Mouse (Mus musculus) heart, adult 2 months (tissue): ENCODE measurements around the gene Bscl2. TPM values are rescaled to one million over a fixed set of nuclear protein-coding genes. Genes with fewer than 3 reads are reported as not detected.
"Not testable (repeated sequence)": the region's sequence is repeated elsewhere in the genome, so short reads cannot be mapped to it uniquely, and the experiment has no call there.

Experiments
- DNase-seq, 2 experiments: peaks; one replicate each; pipeline ENCODE4 v3.0.0; 2021
- H3K27ac ChIP-seq: fragments of 200-600 bp; 2 replicates; pipeline ENCODE4 v1.8.1; 2022
- H3K27me3 ChIP-seq: fragments of 200-500 bp; 2 replicates; pipeline ENCODE4 v1.6.1; 2012; ENCODE audit warnings: mild to moderate bottlenecking, low read length, inconsistent platforms, mixed read lengths; ENCODE audit not compliant: control insufficient read depth, insufficient read depth
- H3K36me3 ChIP-seq: fragments of 200-500 bp; 2 replicates; pipeline ENCODE4 v1.6.1; 2012; ENCODE audit warnings: low read length, inconsistent platforms; ENCODE audit not compliant: control insufficient read depth, insufficient read depth
- H3K4me1 ChIP-seq: fragments of 200-500 bp; 2 replicates; pipeline ENCODE4 v1.6.1; 2011; ENCODE audit warnings: low read length; ENCODE audit not compliant: control insufficient read depth, insufficient read depth
- H3K4me3 ChIP-seq: fragments of 200-600 bp; 2 replicates; pipeline ENCODE4 v1.8.1; 2022
- H3K79me2 ChIP-seq: fragments of 200-500 bp; replicated peaks from 2 replicates; pipeline ENCODE4 v1.6.1; 2012; ENCODE audit warnings: mild to moderate bottlenecking, inconsistent platforms, low read length, moderate library complexity, mixed read lengths; ENCODE audit not compliant: control insufficient read depth, insufficient read depth
- H3K9ac ChIP-seq: fragments of 200-500 bp; 2 replicates; pipeline ENCODE4 v1.6.1; 2012; ENCODE audit warnings: low read depth, mild to moderate bottlenecking, control low read depth, inconsistent platforms, low read length, mixed read lengths
- CTCF ChIP-seq: fragments of 200-600 bp; IDR thresholded peaks from 2 replicates; pipeline ENCODE4 v1.8.1; 2022; ENCODE audit warnings: antibody characterized with exemption, mild to moderate bottlenecking, moderate library complexity
- EP300 ChIP-seq: fragments of 200-500 bp; IDR thresholded peaks from 2 replicates; pipeline ENCODE4 v1.6.1; 2011; ENCODE audit warnings: low read depth, low read length, control low read depth; ENCODE audit not compliant: insufficient read depth
- POLR2A ChIP-seq: fragments of 200-500 bp; IDR thresholded peaks from 2 replicates; pipeline ENCODE4 v1.6.1; 2011; ENCODE audit warnings: mild to moderate bottlenecking, low read depth, low read length, control low read depth; ENCODE audit not compliant: insufficient read depth
- WGBS: fragments of 180-500 bp; shearing (Covaris S2); methylation state at CpG from one replicate; pipeline ENCODE4 v1.1.7; 2018; 5-methylcytosine and 5-hydroxymethylcytosine counted together
- intact Hi-C: fragments of 180-260 bp; cut with DNase I; formaldehyde crosslinking; loops from one replicate; pipeline ENCODE4 v1.15.1; 2025
- microRNA-seq, 2 experiments: library from miRNA; unstranded; fragments of <30 nt; microRNA quantifications; one replicate each; pipeline ENCODE4 v1.2.0; 2021
- polyA plus RNA-seq: library from polyadenylated mRNA; depleted of rRNA; stranded (reverse); fragments of >200 nt; gene quantifications from 2 replicates; pipeline ENCODE4 v1.2.3, GENCODE M21; 2012; rRNA removed
- total RNA-seq, 2 experiments: library from RNA; stranded (reverse); gene quantifications; 2 replicates each; pipeline ENCODE4 v1.2.3; 2021

Bscl2 gene
- total and polyA plus RNA-seq, 3 experiments: 22.6 to 67.7 (median 23.5) TPM

DNA sequence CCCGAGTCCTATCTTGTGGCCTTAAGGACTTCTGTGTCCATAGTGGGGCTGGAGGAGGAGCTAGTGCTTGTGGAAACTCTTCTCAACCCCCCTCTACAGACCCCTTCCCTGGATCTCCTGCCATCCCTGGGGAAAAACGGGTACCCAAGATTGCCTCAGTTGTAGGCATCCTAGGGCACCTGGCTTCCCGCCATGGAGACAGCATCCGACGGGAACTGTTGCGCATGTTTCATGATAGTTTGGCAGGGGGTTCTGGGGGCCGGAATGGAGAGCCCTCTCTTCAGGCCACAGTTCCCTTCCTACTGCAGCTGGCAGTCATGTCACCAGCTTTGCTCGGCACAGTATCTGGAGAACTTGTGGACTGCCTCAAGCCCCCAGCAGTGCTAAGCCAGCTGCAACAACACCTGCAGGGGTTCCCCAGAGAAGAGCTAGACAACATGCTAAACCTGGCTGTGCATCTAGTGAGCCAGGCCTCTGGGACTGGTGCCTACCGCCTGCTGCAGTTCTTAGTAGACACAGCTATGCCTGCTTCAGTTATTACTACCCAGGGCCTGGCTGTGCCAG lies 58.2 kb downstream of the Bscl2 start:
- 84% methylated on average over 9 of the region's 9 CpGs for WGBS
- Histone ChIP-seq H3K36me3 (peaks cover 5% of the 10 kb centered on the region), H3K79me2 (no peaks in the 10 kb centered on the region), H3K4me3 (no peak overlapping the region), H3K4me1 (peaks cover 1% of the 10 kb centered on the region; the same call in 1 of the 2 replicates), H3K27me3 (no peaks in the 10 kb centered on the region), H3K27ac (no peak overlapping the region), H3K9ac (no peak overlapping the region)
- intact Hi-C loops: loop anchor here (5.0 kb wide), 2 partner anchors 57 to 73 kb away; partner anchors contain the start of genes Hnrnpul2 and Tut1
- DNase-seq: no peak
- TF ChIP-seq POLR2A (no peak), CTCF (no peak), EP300 (no peak)

GRCm38 (mm10) chr19:8896231-8896630 lies 59.0 kb downstream of the Bscl2 start:
- not testable (repeated sequence) for DNase-seq, H3K27ac ChIP-seq, H3K4me1 ChIP-seq, H3K4me3 ChIP-seq, H3K27me3 ChIP-seq, H3K9ac ChIP-seq, H3K36me3 ChIP-seq, H3K79me2 ChIP-seq
- intact Hi-C loops: loop anchor here (5.0 kb wide), 2 partner anchors 56 to 74 kb away; partner anchors contain the start of genes Hnrnpul2 and Tut1
- 80% methylated on average over 5 of the region's 5 CpGs for WGBS

DNA sequence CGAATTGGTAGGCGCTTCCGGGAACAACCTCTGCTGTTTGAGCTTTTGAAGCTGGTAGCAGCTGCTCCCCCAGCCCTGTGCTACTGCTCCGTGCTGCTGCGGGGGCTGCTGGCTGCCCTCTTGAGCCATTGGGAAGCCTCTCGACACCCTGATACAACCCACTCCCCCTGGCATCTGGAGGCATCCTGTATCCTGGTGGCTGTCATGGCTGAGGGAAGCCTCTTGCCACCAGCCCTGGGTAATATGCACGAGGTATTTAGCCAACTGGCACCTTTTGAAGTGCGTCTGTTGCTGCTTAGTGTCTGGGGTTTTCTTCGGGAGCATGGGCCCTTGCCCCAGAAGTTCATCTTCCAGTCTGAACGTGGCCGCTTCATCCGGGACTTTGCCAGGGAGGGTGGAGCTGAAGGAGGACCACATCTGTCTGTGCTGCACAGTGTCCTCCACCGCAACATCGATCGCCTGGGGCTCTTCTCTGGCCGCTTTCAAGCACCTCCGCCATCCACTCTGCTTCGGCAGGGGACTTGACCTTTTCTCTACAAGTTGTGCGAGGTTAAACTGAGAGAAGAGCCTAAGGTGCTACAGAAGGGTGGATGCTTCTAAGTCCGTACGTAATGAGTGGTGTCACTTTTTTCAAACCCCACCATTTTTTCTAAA lies 60.1 kb downstream of the Bscl2 start:
- Histone ChIP-seq H3K4me3 (peak overlapping the region; percentile 83), H3K27ac (peak overlapping the region; percentile 95), H3K9ac (peak overlapping the region; percentile 15)
- H3K4me1 ChIP-seq, H3K79me2 ChIP-seq, H3K27me3 ChIP-seq, H3K36me3 ChIP-seq: not testable (repeated sequence)
- WGBS: 10% methylated on average over 21 of the region's 21 CpGs
- TF ChIP-seq EP300: 0 out of 2 replicates have a peak, but pooled peaks have one; percentile 6
- intact Hi-C loops: loop anchor here (5.0 kb wide), 2 partner anchors 55 to 75 kb away; partner anchors contain the start of genes Hnrnpul2 and Tut1
- peak; percentile 47 to 62 for DNase-seq

DNA sequence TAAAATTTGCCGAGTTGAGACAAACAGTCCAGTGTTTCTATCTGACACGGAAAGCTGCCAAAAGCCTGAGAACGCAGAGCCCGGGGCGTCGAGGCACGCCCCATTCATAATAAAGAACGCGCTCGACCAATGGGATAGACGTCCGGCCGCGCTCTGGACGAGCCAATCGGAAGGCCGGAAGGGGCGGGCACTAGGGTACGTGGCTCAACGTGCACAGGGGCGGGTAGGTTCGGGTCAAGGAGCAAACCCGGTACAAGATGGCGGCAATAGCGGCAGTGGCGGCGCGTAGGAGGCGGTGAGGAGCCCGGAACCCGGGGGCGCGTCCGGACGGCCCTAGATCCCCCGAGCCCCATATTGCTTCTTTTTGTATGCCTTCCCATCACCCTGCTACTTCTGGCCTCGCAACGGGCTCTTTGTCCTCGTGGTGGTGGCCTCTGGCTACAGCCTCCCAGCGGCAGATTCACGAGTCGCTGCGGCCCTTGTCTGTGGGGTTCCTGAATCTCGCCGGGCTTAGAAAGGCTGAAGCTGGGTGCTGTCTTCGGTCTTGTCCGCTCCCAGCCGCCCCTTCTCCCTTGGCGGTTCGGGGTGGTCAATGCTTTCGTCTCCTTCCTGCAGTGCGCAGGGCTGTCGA lies 60.7 kb downstream of the Bscl2 start, which contains the start of gene Ganab:
TSS of gene Ganab (plus strand) at position 207 of the 631 bp plus-strand sequence.
- Histone ChIP-seq H3K9ac (peak within 1 kb of the TSS; percentile 86), H3K27me3 (no peaks in the 10 kb centered on the region), H3K4me3 (peak within 1 kb of the TSS; percentile 83), H3K4me1 (peaks cover 1% of the 10 kb centered on the region; the same call in 1 of the 2 replicates), H3K27ac (peak within 1 kb of the TSS; percentile 95), H3K79me2 (no peaks in the 10 kb centered on the region), H3K36me3 (peaks cover 5% of the 10 kb centered on the region)
- intact Hi-C loops: loop anchor here (2.0 to 5.0 kb wide), 3 partner anchors 23 to 76 kb away; partner anchors contain the start of genes B3gat3, Hnrnpul2 and Tut1
- TF ChIP-seq EP300 (0 out of 2 replicates have a peak, but pooled peaks have one; percentile 39), POLR2A (peak; percentile 85), CTCF (peak; percentile 47)
- under 1% methylated on average over 53 of the region's 53 CpGs for WGBS
- peak; percentile 94 to 97 for DNase-seq

Small RNAs within 50 kb of the gene (microRNA-seq; reads per million reads assigned to microRNA genes)
- 0.56 to 0.77 reads per million in 2 experiments for gene Mir5136

Other genes starting within 250 kb of the Bscl2 start
Only the 30 nearest of the 33 such genes appear.
- gene Slc3a2, start 114.1 kb upstream of the Bscl2 start, total RNA-seq: 10 to 100 TPM; 41.0 to 42.2 TPM
- 60.9 and 61.1 TPM in 2 replicates for gene Slc3a2, start 114.1 kb upstream of the Bscl2 start, polyA plus RNA-seq
- gene Wdr74, start 101.6 kb upstream of the Bscl2 start, total RNA-seq: 10 to 100 TPM; 18.7 to 19.2 TPM
- gene Wdr74, start 101.6 kb upstream of the Bscl2 start, polyA plus RNA-seq: 15.7 and 18.2 TPM in 2 replicates
- gene 1700092M07Rik, start 96.7 kb upstream of the Bscl2 start, total RNA-seq: under 1 TPM in 1 of 2 experiments, not detected in 1; 0.57 TPM
- gene 1700092M07Rik, start 96.7 kb upstream of the Bscl2 start, polyA plus RNA-seq: 0.62 and 1.3 TPM in 2 replicates
- 10 to 100 TPM; 23.8 to 25.3 TPM for gene Stx5a, start 96.1 kb upstream of the Bscl2 start, total RNA-seq
- gene Stx5a, start 96.1 kb upstream of the Bscl2 start, polyA plus RNA-seq: 33.4 and 49.3 TPM in 2 replicates
- gene Nxf1, start 80.4 kb upstream of the Bscl2 start, total RNA-seq: 10 to 100 TPM; 35.5 to 41.8 TPM
- gene Nxf1, start 80.4 kb upstream of the Bscl2 start, polyA plus RNA-seq: 66.5 and 93.2 TPM in 2 replicates
- 100 to 1,000 TPM; 108 to 130 TPM for gene Tmem223, start 66.5 kb upstream of the Bscl2 start, total RNA-seq
- 212 and 233 TPM in 2 replicates for gene Tmem223, start 66.5 kb upstream of the Bscl2 start, polyA plus RNA-seq
- gene Tmem179b, start 63.0 kb upstream of the Bscl2 start, total RNA-seq: 10 to 100 TPM; 14.8 to 17.1 TPM
- gene Tmem179b, start 63.0 kb upstream of the Bscl2 start, polyA plus RNA-seq: 44.5 and 44.9 TPM in 2 replicates
- 1 to 10 TPM; 7.8 to 9.1 TPM for gene Taf6l, start 51.0 kb upstream of the Bscl2 start, total RNA-seq
- 6.0 and 6.2 TPM in 2 replicates for gene Taf6l, start 51.0 kb upstream of the Bscl2 start, polyA plus RNA-seq
- gene Polr2g, start 38.9 kb upstream of the Bscl2 start, total RNA-seq: 10 to 100 TPM; 53.4 to 56.3 TPM
- gene Polr2g, start 38.9 kb upstream of the Bscl2 start, polyA plus RNA-seq: 55.1 and 84.1 TPM in 2 replicates
- gene Zbtb3, start 34.9 kb upstream of the Bscl2 start, total RNA-seq: 1 to 10 TPM; 1.4 to 1.5 TPM
- gene Zbtb3, start 34.9 kb upstream of the Bscl2 start, polyA plus RNA-seq: 2.0 and 2.5 TPM in 2 replicates
- 10 to 100 TPM; 14.1 TPM for gene Ttc9c, start 18.1 kb upstream of the Bscl2 start, total RNA-seq
- gene Ttc9c, start 18.1 kb upstream of the Bscl2 start, polyA plus RNA-seq: 9.5 and 17.8 TPM in 2 replicates
- 10 to 100 TPM; 44.7 to 47.5 TPM for gene Hnrnpul2, start 17.5 kb upstream of the Bscl2 start, total RNA-seq
- 12.4 and 23.2 TPM in 2 replicates for gene Hnrnpul2, start 17.5 kb upstream of the Bscl2 start, polyA plus RNA-seq
- gene AC129217.1, start 7.7 kb upstream of the Bscl2 start, total RNA-seq: not detected
- not detected in 2 replicates for gene AC129217.1, start 7.7 kb upstream of the Bscl2 start, polyA plus RNA-seq
- not detected for gene Gng3, start 1.7 kb downstream of the Bscl2 start, total RNA-seq
- 0.23 and 0.35 TPM in 2 replicates for gene Gng3, start 1.7 kb downstream of the Bscl2 start, polyA plus RNA-seq
- gene Lrrn4cl, start 13.3 kb downstream of the Bscl2 start, total RNA-seq: 1 to 10 TPM; 2.6 to 3.7 TPM
- 3.8 and 5.7 TPM in 2 replicates for gene Lrrn4cl, start 13.3 kb downstream of the Bscl2 start, polyA plus RNA-seq
- 100 to 1,000 TPM; 108 to 135 TPM for gene Ubxn1, start 34.0 kb downstream of the Bscl2 start, total RNA-seq
- gene Ubxn1, start 34.0 kb downstream of the Bscl2 start, polyA plus RNA-seq: 60.7 and 62.2 TPM in 2 replicates
- gene Uqcc3, start 43.5 kb downstream of the Bscl2 start, total RNA-seq: 10 to 100 TPM; 49.9 to 56.5 TPM
- 43.7 and 48.6 TPM in 2 replicates for gene Uqcc3, start 43.5 kb downstream of the Bscl2 start, polyA plus RNA-seq
- gene Lbhd1, start 46.3 kb downstream of the Bscl2 start, total RNA-seq: 1 to 10 TPM; 4.2 to 5.2 TPM
- gene Lbhd1, start 46.3 kb downstream of the Bscl2 start, polyA plus RNA-seq: 1.1 and 1.3 TPM in 2 replicates
- not detected for gene Gm49403, start 46.5 kb downstream of the Bscl2 start, total RNA-seq
- not detected in 2 replicates for gene Gm49403, start 46.5 kb downstream of the Bscl2 start, polyA plus RNA-seq
- gene 1810009A15Rik, start 51.4 kb downstream of the Bscl2 start, total RNA-seq: 10 to 100 TPM; 15.6 to 21.0 TPM
- gene 1810009A15Rik, start 51.4 kb downstream of the Bscl2 start, polyA plus RNA-seq: 10.1 and 10.5 TPM in 2 replicates
- gene Gm49416, start 51.5 kb downstream of the Bscl2 start, total RNA-seq: 1 to 10 TPM in 1 of 2 experiments, under 1 TPM in 1; 0.57 to 3.2 TPM
- 1.2 and 1.3 TPM in 2 replicates for gene Gm49416, start 51.5 kb downstream of the Bscl2 start, polyA plus RNA-seq
- 10 to 100 TPM; 10.6 to 12.6 TPM for gene Ints5, start 55.5 kb downstream of the Bscl2 start, total RNA-seq
- gene Ints5, start 55.5 kb downstream of the Bscl2 start, polyA plus RNA-seq: 10.8 and 13.5 TPM in 2 replicates
- gene Ganab, start 60.6 kb downstream of the Bscl2 start, total RNA-seq: 10 to 100 TPM; 50.3 to 52.5 TPM
- 54.5 and 90.0 TPM in 2 replicates for gene Ganab, start 60.6 kb downstream of the Bscl2 start, polyA plus RNA-seq
- 10 to 100 TPM; 35.4 to 42.3 TPM for gene B3gat3, start 82.9 kb downstream of the Bscl2 start, total RNA-seq
- 59.4 and 61.2 TPM in 2 replicates for gene B3gat3, start 82.9 kb downstream of the Bscl2 start, polyA plus RNA-seq
- 10 to 100 TPM; 21.8 to 23.1 TPM for gene Rom1, start 91.9 kb downstream of the Bscl2 start, total RNA-seq
- gene Rom1, start 91.9 kb downstream of the Bscl2 start, polyA plus RNA-seq: 24.9 and 30.7 TPM in 2 replicates
- 1 to 10 TPM; 7.0 to 9.7 TPM for gene Eml3, start 92.1 kb downstream of the Bscl2 start, total RNA-seq
- 17.6 and 18.4 TPM in 2 replicates for gene Eml3, start 92.1 kb downstream of the Bscl2 start, polyA plus RNA-seq
- gene Mta2, start 104.4 kb downstream of the Bscl2 start, total RNA-seq: 10 to 100 TPM; 29.0 to 32.1 TPM
- gene Mta2, start 104.4 kb downstream of the Bscl2 start, polyA plus RNA-seq: 13.1 and 15.6 TPM in 2 replicates
- 1 to 10 TPM; 8.5 to 9.4 TPM for gene Tut1, start 116.4 kb downstream of the Bscl2 start, total RNA-seq
- 7.2 and 10.6 TPM in 2 replicates for gene Tut1, start 116.4 kb downstream of the Bscl2 start, polyA plus RNA-seq
- gene Eef1g, start 129.6 kb downstream of the Bscl2 start, total RNA-seq: 100 to 1,000 TPM; 224 to 260 TPM
- 191 and 291 TPM in 2 replicates for gene Eef1g, start 129.6 kb downstream of the Bscl2 start, polyA plus RNA-seq
- 100 to 1,000 TPM; 299 to 348 TPM for gene Ahnak, start 151.8 kb downstream of the Bscl2 start, total RNA-seq
- gene Ahnak, start 151.8 kb downstream of the Bscl2 start, polyA plus RNA-seq: 23.0 and 42.5 TPM in 2 replicates